11 mouse cellular contexts compared by ENCODE assay signal in the genomic region with DNA sequence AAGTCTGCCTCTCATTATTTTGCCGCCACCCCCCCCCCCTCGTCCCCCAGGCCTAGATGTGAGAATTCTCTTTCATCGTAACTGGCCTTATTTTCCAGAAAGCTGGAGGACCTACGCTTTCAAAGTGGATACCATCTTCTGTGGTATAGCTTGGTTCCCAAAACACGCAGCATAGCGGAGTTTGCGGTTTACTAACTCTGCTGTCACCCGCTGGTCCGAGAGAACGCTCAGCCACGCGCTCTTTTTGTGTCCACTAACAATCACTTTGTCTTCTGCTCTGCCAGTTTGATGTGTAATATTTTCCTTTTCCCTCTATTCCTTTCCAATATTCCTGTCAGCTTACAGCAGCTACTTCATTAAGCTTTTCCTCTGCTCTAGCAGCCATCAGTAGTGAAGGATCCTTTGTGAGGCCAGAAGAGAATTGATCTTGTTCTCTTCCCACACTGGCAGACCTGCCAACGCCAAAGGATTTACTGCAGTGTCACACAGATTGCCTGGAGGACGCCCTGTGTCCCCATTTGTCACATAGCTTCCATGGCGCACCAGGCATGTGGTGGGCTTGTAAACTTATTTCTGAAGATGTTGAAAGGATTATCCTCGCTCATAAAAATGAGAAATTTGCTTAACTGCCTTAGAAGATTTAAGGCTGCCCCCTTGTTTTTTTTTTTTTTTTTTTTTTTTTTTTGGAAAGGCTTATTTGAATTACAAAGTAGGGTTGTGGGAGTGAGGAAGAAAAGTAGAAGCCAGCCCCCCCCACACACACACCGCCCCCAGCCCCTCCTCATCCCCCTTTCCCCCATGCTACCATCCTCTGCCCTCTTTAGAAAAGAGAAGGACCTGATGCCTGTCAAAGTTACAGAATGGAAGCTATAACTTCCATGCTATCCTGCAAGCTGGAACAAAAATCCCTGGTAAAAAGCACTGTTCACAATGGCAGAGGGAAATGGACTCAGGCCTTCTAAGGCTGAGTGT. TPM values are rescaled to one million over a fixed set of nuclear protein-coding genes. Genes with fewer than 3 reads are reported as not detected.
A peak's percentile ranks its signal among the peaks of the same experiment; 100 is the strongest.
DNase-seq lines count a peak whose midpoint lies in the region; ATAC-seq and TF ChIP-seq lines count a peak whose summit lies in the region.
"Had no signal": no experiment of that assay in that cellular context is flagged by ENCODE, and none has a peak within 500 bp of the region (broad histone marks: within the 10 kb centered on the region; RNA-seq: fewer than 3 reads in every experiment).

No protein-coding gene starts in this region.

- peak overlapping the region; percentile 56 for H3K4me2 ChIP-seq in heart, embryonic 13.5 days
- peak overlapping the region; percentile 48 for H3K4me2 ChIP-seq in hindbrain, embryonic 13.5 days
- peak overlapping the region; percentile 51 for H3K4me2 ChIP-seq in midbrain, postnatal 0 days (ENCODE audit: low read depth, low read length, poor library complexity, severe bottlenecking)

- H3K9me3 ChIP-seq in heart, embryonic 13.5 days = no peaks in the 10 kb centered on the region
- H3K9me3 ChIP-seq in hindbrain, embryonic 13.5 days = no peaks in the 10 kb centered on the region
- no peaks in the 10 kb centered on the region for H3K9me3 ChIP-seq in midbrain, postnatal 0 days (ENCODE audit: low read length)

- no peak for ATAC-seq in heart, embryonic 13.5 days (ENCODE audit: extremely low read depth, insufficient number of reproducible peaks, low FRiP score, low TSS enrichment)
- ATAC-seq in hindbrain, embryonic 13.5 days (ENCODE audit: low FRiP score) = no peak
- ATAC-seq in midbrain, postnatal 0 days (ENCODE audit: low FRiP score) = no peak

- 48% methylated on average over 17 of the region's 17 CpGs for WGBS in heart, embryonic 13.5 days
- 27% methylated on average over 17 of the region's 17 CpGs for WGBS in hindbrain, embryonic 13.5 days
- 12% methylated on average over 17 of the region's 17 CpGs for WGBS in midbrain, postnatal 0 days

- peaks cover 19% of the 10 kb centered on the region for H3K27me3 ChIP-seq in heart, embryonic 13.5 days (replicated peaks)
- peaks cover 49% of the 10 kb centered on the region for H3K27me3 ChIP-seq in hindbrain, embryonic 13.5 days
- H3K27me3 ChIP-seq in midbrain, postnatal 0 days (ENCODE audit: insufficient read depth, low read length) = 0 out of 2 replicates have a peak, but pooled peaks cover 3% of the 10 kb centered on the region

- TF ChIP-seq CTCF in midbrain, postnatal 0 days (IDR thresholded peaks at IDR 0.05) = no peak

- intact Hi-C loops in heart, postnatal 14 days (cut with DNase I) = no loop called here

- no peaks in the 10 kb centered on the region; the same call in none of the 2 replicates for H3K4me1 ChIP-seq in heart, embryonic 13.5 days
- H3K4me1 ChIP-seq in hindbrain, embryonic 13.5 days (replicated peaks) = peaks cover 52% of the 10 kb centered on the region
- H3K4me1 ChIP-seq in midbrain, postnatal 0 days (ENCODE audit: insufficient read depth, low read length) = peaks cover 3% of the 10 kb centered on the region; the same call in 1 of the 2 replicates

- H3K36me3 ChIP-seq in heart, embryonic 13.5 days = no peaks in the 10 kb centered on the region
- no peaks in the 10 kb centered on the region for H3K36me3 ChIP-seq in hindbrain, embryonic 13.5 days
- H3K36me3 ChIP-seq in midbrain, postnatal 0 days (ENCODE audit: insufficient read depth, low read length) = no peaks in the 10 kb centered on the region

- H3K27ac ChIP-seq in heart, embryonic 13.5 days (replicated peaks) = no peak overlapping the region
- H3K27ac ChIP-seq in hindbrain, embryonic 13.5 days = peak overlapping the region; percentile 69
- H3K27ac ChIP-seq in midbrain, postnatal 0 days (ENCODE audit: low read depth, low read length) = no peak overlapping the region

- peak overlapping the region; percentile 34; the same call in 1 of the 2 replicates for H3K9ac ChIP-seq in heart, embryonic 13.5 days
- no peak overlapping the region for H3K9ac ChIP-seq in hindbrain, embryonic 13.5 days
- no peak overlapping the region for H3K9ac ChIP-seq in midbrain, postnatal 0 days (replicated peaks; ENCODE audit: low read length, poor library complexity, severe bottlenecking)

- no peak for DNase-seq in heart, postnatal 14 days
- DNase-seq in embryo, embryonic 11 days = peak; percentile 65
- DNase-seq in midbrain, postnatal 0 days (ENCODE audit: low spot score) = peak; percentile 19
- no peak for DNase-seq in ovary, postnatal 14 days (ENCODE audit: low spot score)
- DNase-seq in ovary, adult 18-20 months (ENCODE audit: low spot score) = no peak
- DNase-seq in right cerebral cortex, postnatal 10 days (ENCODE audit: low spot score in 2 of 2) = no peak
- DNase-seq: cerebellum, adult 2 months; lung, postnatal 36 days; right cerebral cortex, postnatal 14 days had no signal

- peak overlapping the region; percentile 6; the same call in 1 of the 2 replicates for H3K4me3 ChIP-seq in heart, embryonic 13.5 days
- H3K4me3 ChIP-seq in hindbrain, embryonic 13.5 days = peak overlapping the region; percentile 14; the same call in 1 of the 2 replicates
- H3K4me3 ChIP-seq in midbrain, postnatal 0 days (ENCODE audit: low read depth, low read length) = peak overlapping the region; percentile 18

RNA-seq across cellular contexts. Expression of gene Cdca7l, which starts 4.6 kb away (rescaled TPM):
- polyA plus RNA-seq in heart, embryonic 13.5 days (2015; fragmentation: Nextera tagmentation; extraction: Ambion mirVana) = 15.4 and 16.3 TPM in 2 replicates
- 1 to 10 TPM in 1 of 2 experiments, under 1 TPM in 1; 0.76 to 1.0 TPM for total RNA-seq in heart, postnatal 14 days (2021)
- polyA plus RNA-seq in hindbrain, embryonic 13.5 days (2015; fragmentation: Nextera tagmentation; extraction: Ambion mirVana) = 4.6 and 5.8 TPM in 2 replicates
- 1.3 and 2.5 TPM in 2 replicates for total RNA-seq in midbrain, postnatal 0 days (2014; rRNA removed)
- 1.8 and 2.2 TPM in 2 replicates for polyA plus RNA-seq in midbrain, postnatal 0 days (2015; fragmentation: Nextera tagmentation; extraction: Ambion mirVana)

Comparison
In these comparisons a context has a peak if more than half of its experiments do, and no peak if none do; other contexts are left out.
1. DNase-seq: peak in embryo, embryonic 11 days (single experiment) and midbrain, postnatal 0 days (single experiment); none in heart, postnatal 14 days (0 of 2), ovary, postnatal 14 days (single experiment), ovary, adult 18-20 months (single experiment) and right cerebral cortex, postnatal 10 days (0 of 2).
2. Peak in every context shown above with its lines, with median percentiles within 50 percentile points of each other: H3K4me2 ChIP-seq and H3K4me3 ChIP-seq.